Mouse (Mus musculus) heart, postnatal 10 days (tissue): ENCODE measurements around the gene Rarb. TPM values are rescaled to one million over a fixed set of nuclear protein-coding genes. Genes with fewer than 3 reads are reported as not detected.
"Not testable (repeated sequence)": the region's sequence is repeated elsewhere in the genome, so short reads cannot be mapped to it uniquely, and the experiment has no call there.

ENCODE experiments used
- DNase-seq, 2 experiments: peaks; one replicate each; pipeline ENCODE4 v3.0.0; 2021
- intact Hi-C: fragments of 180-260 bp; cut with DNase I; formaldehyde crosslinking; loops from one replicate; pipeline ENCODE4 v1.15.1; 2025
- total RNA-seq, 2 experiments: library from RNA; stranded (reverse); gene quantifications; 2 replicates each; pipeline ENCODE4 v1.2.3; 2021

The Rarb gene
- 10 to 100 TPM; 15.9 to 20.2 TPM for total RNA-seq

- no peak for DNase-seq
- intact Hi-C loops, result no loop called here
These were observed at the start of gene Rarb for GRCm38 (mm10) chr14:16818602-16819250. Gene Rarb (minus strand): TSS chr14:16819156.

- no peak for DNase-seq
- intact Hi-C loops, result loop anchor here (10.0 kb wide), 1 partner anchor 407 kb away; no protein-coding TSS in a partner anchor
These were observed 23.1 kb upstream of the Rarb start for GRCm38 (mm10) chr14:16842036-16842435.

- intact Hi-C loops, result loop anchor here (10.0 kb wide), 1 partner anchor 407 kb away; no protein-coding TSS in a partner anchor
- no peak for DNase-seq
These were observed 22.6 kb upstream of the Rarb start for GRCm38 (mm10) chr14:16841597-16841989.

- intact Hi-C loops, result loop anchor here (10.0 kb wide), 1 partner anchor 406 kb away; no protein-coding TSS in a partner anchor
- DNase-seq, result peak; percentile 66 to 70
These were observed 22.1 kb upstream of the Rarb start for GRCm38 (mm10) chr14:16840951-16841596.

GRCm38 (mm10) chr14:16840135-16840534 lies 21.2 kb upstream of the Rarb start:
- intact Hi-C loops, result loop anchor here (10.0 kb wide), 1 partner anchor 405 kb away; no protein-coding TSS in a partner anchor
- no peak for DNase-seq

GRCm38 (mm10) chr14:16815096-16815741 lies 3.7 kb downstream of the Rarb start:
- intact Hi-C loops, result no loop called here
- no peak for DNase-seq

- intact Hi-C loops, result no loop called here
These were observed 12.8 kb downstream of the Rarb start for GRCm38 (mm10) chr14:16806155-16806554.

GRCm38 (mm10) chr14:16790161-16790560 lies 28.8 kb downstream of the Rarb start:
- DNase-seq, result no peak

More at GRCm38 (mm10) chr14:16806155-16806554, 12.8 kb downstream of the Rarb start:
- no peak for DNase-seq

GRCm38 (mm10) chr14:16781942-16782541 lies 36.9 kb downstream of the Rarb start:
- intact Hi-C loops, result no loop called here
- DNase-seq, result no peak

More at GRCm38 (mm10) chr14:16790161-16790560, 28.8 kb downstream of the Rarb start:
- intact Hi-C loops, result no loop called here

- DNase-seq, result no peak
- intact Hi-C loops, result no loop called here
These were observed 42.1 kb downstream of the Rarb start for GRCm38 (mm10) chr14:16776723-16777381.

- intact Hi-C loops, result no loop called here
- DNase-seq, result no peak
These were observed 46.0 kb downstream of the Rarb start for GRCm38 (mm10) chr14:16772927-16773326.

- intact Hi-C loops, result no loop called here
- no peak for DNase-seq
These were observed 53.1 kb downstream of the Rarb start for GRCm38 (mm10) chr14:16765891-16766290.

GRCm38 (mm10) chr14:16762773-16763172 lies 56.2 kb downstream of the Rarb start:
- intact Hi-C loops, result no loop called here
- peak in 1 of 2 experiments; percentile 18 for DNase-seq

- intact Hi-C loops, result no loop called here
- no peak for DNase-seq
These were observed 60.1 kb downstream of the Rarb start for GRCm38 (mm10) chr14:16758773-16759434.

- intact Hi-C loops, DNase-seq: not testable (repeated sequence)
These were observed 63.4 kb downstream of the Rarb start for GRCm38 (mm10) chr14:16755601-16756000.

GRCm38 (mm10) chr14:16752648-16753047 lies 66.3 kb downstream of the Rarb start:
- intact Hi-C loops, result no loop called here
- peak in 1 of 2 experiments; percentile 18 for DNase-seq

- intact Hi-C loops, result no loop called here
- no peak for DNase-seq
These were observed 71.9 kb downstream of the Rarb start for GRCm38 (mm10) chr14:16746982-16747578.

- intact Hi-C loops, result no loop called here
These were observed 77.8 kb downstream of the Rarb start for GRCm38 (mm10) chr14:16740982-16741739.

GRCm38 (mm10) chr14:16738538-16738937 lies 80.4 kb downstream of the Rarb start:
- intact Hi-C loops, result loop anchor here (10.0 kb wide), 1 partner anchor 304 kb away; no protein-coding TSS in a partner anchor
- peak in 1 of 2 experiments; percentile 19 for DNase-seq

More at GRCm38 (mm10) chr14:16740982-16741739, 77.8 kb downstream of the Rarb start:
- peak; percentile 21 to 28 for DNase-seq
